Mouse (Mus musculus) hematopoietic stem cell, adult 5-6 weeks (primary cell): ENCODE results near the gene Nr1d1. TPM values are rescaled to one million over a fixed set of nuclear protein-coding genes. Genes with fewer than 3 reads are reported as not detected.

Experiments used
- ATAC-seq, 2 experiments: fragments of 125-278 bp in 1 of 2; replicated peaks in 1 of 2; 2 replicates each; pipeline ENCODE4 v1.8.0; 2016 to 2017; ENCODE audit warnings: inconsistent platforms in 2 of 2, mild to moderate bottlenecking in 2 of 2, moderate number of reproducible peaks in 2 of 2, low read depth in 1 of 2, moderate TSS enrichment in 1 of 2; ENCODE audit not compliant: low FRiP score in 2 of 2, poor library complexity in 2 of 2, severe bottlenecking in 2 of 2, insufficient read depth in 1 of 2, low TSS enrichment in 1 of 2
- total RNA-seq: library from RNA; stranded (forward); fragments of 172-1452, 232-1000 nt; gene quantifications from 2 replicates; pipeline ENCODE4 v1.2.3, GENCODE M21; 2017

The Nr1d1 gene
- total RNA-seq, 1 experiment from 2014 or later = 1.8 TPM

GRCm38 (mm10) chr11:98789824-98790223 is 14.7 kb upstream of the Nr1d1 start:
- ATAC-seq = no peak

- ATAC-seq = no peak; a peak in 1 of 4 replicates
These were observed 14.2 kb upstream of the Nr1d1 start for GRCm38 (mm10) chr11:98789219-98789807.

- peak; percentile 90 to 92 for ATAC-seq
These were observed 13.6 kb upstream of the Nr1d1 start for GRCm38 (mm10) chr11:98788550-98789218.

- no peak for ATAC-seq
These were observed 13.0 kb upstream of the Nr1d1 start for GRCm38 (mm10) chr11:98788139-98788538.

GRCm38 (mm10) chr11:98787691-98788090 is 12.6 kb upstream of the Nr1d1 start:
- no peak for ATAC-seq

GRCm38 (mm10) chr11:98787229-98787628 is 12.1 kb upstream of the Nr1d1 start:
- no peak for ATAC-seq

GRCm38 (mm10) chr11:98786359-98787214 is 11.5 kb upstream of the Nr1d1 start:
- peak; percentile 38 to 42; a peak in 3 of 4 replicates for ATAC-seq

- ATAC-seq = peak in 1 of 2 experiments; percentile 10; a peak in 1 of 4 replicates
These were observed 10.7 kb upstream of the Nr1d1 start for GRCm38 (mm10) chr11:98785772-98786281.

- ATAC-seq = no peak
These were observed 10.1 kb upstream of the Nr1d1 start for GRCm38 (mm10) chr11:98785214-98785613.

GRCm38 (mm10) chr11:98784139-98784538 is 9.0 kb upstream of the Nr1d1 start:
- no peak for ATAC-seq

- peak; percentile 57 to 78 for ATAC-seq
These were observed 8.1 kb upstream of the Nr1d1 start for GRCm38 (mm10) chr11:98783236-98783696.

GRCm38 (mm10) chr11:98782651-98783235 is 7.6 kb upstream of the Nr1d1 start:
- no peak for ATAC-seq

- no peak for ATAC-seq
These were observed 6.8 kb upstream of the Nr1d1 start for GRCm38 (mm10) chr11:98781851-98782512.

- no peak for ATAC-seq
These were observed 2.8 kb upstream of the Nr1d1 start for GRCm38 (mm10) chr11:98777888-98778287.

GRCm38 (mm10) chr11:98776843-98777590 is 1.9 kb upstream of the Nr1d1 start:
- ATAC-seq = no peak

- no peak for ATAC-seq
These were observed 1.1 kb upstream of the Nr1d1 start for GRCm38 (mm10) chr11:98776052-98776764.
